Mouse (Mus musculus) ES-E14 (cell line): ENCODE measurements around the gene Polr1e.
"Not testable (repeated sequence)": the region's sequence is repeated elsewhere in the genome, so short reads cannot be mapped to it uniquely, and the experiment has no call there.

ENCODE experiments used
- CHD2 ChIP-seq: IDR thresholded peaks from 2 replicates; pipeline ENCODE4 v1.6.1; 2014; ENCODE audit warnings: mild to moderate bottlenecking, low read depth, low read length, inconsistent platforms
- HCFC1 ChIP-seq: IDR thresholded peaks from 2 replicates; pipeline ENCODE4 v1.6.1; 2012; ENCODE audit warnings: low read length, inconsistent platforms, borderline replicate concordance; ENCODE audit not compliant: insufficient read depth
- ZC3H11A ChIP-seq: IDR thresholded peaks from 2 replicates; pipeline ENCODE4 v1.6.1; 2012; ENCODE audit warnings: low read depth, mild to moderate bottlenecking, inconsistent platforms, low read length, borderline replicate concordance
- ZNF384 ChIP-seq: IDR thresholded peaks from 2 replicates; pipeline ENCODE4 v1.6.1; 2012; ENCODE audit warnings: low read depth, low read length, inconsistent platforms

DNA sequence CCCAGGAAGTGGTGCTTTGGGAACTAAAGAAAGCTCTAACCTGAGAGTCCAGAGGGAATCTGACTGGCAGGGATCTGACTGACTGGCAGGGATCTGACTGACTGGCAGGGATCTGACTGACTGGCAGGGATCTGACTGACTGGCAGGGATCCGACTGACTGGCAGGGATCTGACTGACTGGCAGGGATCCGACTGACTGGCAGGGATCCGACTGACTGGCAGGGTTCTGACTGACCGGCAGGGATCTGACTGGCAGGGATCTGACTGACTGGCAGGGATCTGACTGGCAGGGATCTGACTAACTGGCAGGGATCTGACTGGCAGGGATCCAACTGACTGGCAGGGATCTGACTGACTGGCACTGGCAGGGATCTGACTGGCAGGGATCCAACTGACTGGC lies 62.7 kb downstream of the Polr1e start:
- not testable (repeated sequence) for TF ChIP-seq CHD2, ZNF384, HCFC1, ZC3H11A
